Mouse (Mus musculus) A20 (cell line): ENCODE measurements around the gene Rad51.

ENCODE experiments used
- DNase-seq: peaks from one replicate; pipeline ENCODE4 v3.0.0-alpha.2; 2011; ENCODE audit warnings: low read depth, low spot score

Rad51 gene

DNA sequence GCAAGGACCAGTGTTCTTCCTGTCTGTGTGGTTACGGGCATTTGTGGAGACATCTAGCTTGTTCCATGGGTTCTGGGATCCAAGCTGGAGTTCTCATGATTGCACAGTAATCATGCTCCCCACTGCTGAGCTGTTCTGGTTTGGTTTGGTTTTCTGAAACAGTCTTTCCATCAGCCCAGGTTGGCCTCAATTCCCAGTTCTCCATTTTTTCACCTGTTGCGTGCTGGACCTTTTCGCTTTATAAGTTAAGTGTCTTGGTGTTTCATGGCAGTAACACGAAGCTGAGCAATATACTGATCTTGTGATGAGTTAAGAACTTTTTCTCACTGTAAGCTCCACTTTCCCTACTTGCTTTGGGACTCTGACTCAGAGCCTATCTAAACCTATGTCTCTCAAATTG, 51.4 kb downstream of the Rad51 start:
- DNase-seq = no peak

DNA sequence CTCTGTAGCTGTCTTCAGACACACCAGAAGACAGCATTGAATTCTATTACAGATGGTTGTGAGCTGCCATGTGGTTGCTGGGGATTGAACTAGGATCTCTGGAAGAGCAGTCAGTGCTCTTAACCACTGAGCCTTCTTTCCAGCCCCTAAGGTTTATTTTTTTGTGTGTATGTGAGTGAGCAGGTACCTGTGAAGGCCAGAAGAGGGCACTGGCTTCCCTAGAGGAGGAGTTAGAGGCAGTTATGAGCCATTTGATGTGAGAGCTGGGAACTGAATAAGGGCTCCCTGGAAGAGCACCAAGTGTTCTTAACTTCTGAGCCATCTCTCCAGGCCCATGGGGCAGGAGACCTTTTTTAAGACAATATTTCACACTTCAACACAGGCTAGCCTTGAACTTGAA, 52.8 kb downstream of the Rad51 start:
- DNase-seq = peak; percentile 46

DNA sequence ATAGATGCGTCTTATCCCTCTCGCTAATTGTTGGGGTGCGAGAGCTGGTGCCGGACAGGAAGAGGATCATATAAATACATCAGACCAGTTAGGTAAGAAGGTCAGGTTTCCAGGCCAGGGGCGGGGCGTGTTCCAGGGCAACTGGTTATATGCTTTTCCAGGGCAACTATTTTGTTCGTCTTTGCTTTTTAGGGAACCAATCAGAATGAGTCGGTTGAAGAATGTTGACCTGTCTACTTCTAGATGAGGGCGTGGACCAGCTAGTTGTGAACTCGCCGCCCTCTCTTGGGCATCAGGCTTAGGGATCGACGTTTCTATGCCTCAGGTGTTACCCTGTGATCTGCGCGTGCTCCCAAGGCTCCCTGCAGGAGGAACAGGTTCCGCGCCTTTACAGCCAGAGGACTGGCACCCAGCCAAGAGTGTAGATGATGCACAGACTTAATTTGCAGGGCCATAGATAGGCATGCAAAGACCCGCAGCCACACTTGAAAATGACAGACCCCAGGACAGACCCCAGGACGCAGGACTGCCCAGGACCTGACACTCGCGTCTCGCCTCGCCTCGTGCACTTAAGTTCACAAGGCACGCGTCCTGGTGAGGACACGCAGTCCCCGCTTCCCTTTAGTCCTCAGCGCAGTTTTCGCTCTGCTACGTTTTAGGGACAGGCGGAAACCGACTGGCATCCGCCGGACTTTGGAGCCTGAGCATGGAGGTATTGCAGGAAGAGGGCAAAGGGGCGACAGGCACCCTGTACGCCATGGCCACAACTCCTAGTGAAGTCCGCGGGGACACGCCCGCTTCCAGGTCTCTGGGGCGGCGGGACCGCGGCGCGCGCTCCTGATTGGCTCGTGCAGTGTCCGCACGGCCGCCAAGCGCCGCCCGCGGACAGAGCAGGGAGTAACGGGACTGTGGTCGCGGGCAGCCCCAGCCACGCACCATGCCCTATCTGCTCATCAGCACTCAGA, 54.6 kb downstream of the Rad51 start, which contains the start of gene Gchfr:
TSS of gene Gchfr (plus strand) at position 873 of the 965 bp plus-strand sequence.
- DNase-seq = peak; percentile 58

DNA sequence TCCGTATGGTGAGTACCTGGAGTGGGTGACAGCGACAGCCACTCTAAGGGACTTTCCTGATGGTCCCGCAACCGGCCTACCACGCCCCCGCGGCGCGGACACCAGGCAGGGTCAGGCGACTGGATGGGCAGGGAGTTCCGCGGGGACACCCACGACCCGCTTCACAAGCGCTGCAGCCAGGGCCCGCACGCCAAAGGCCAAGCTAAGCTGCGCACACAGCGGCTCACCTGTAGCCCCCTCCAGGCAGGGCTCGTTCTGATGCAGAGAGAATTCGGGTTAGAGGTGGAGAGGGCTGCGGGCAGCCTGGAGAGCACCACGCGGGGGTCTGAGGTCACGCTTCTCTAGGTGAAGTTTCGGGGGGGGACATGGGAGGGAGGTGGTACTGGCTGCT, 55.3 kb downstream of the Rad51 start:
- no peak for DNase-seq

DNA sequence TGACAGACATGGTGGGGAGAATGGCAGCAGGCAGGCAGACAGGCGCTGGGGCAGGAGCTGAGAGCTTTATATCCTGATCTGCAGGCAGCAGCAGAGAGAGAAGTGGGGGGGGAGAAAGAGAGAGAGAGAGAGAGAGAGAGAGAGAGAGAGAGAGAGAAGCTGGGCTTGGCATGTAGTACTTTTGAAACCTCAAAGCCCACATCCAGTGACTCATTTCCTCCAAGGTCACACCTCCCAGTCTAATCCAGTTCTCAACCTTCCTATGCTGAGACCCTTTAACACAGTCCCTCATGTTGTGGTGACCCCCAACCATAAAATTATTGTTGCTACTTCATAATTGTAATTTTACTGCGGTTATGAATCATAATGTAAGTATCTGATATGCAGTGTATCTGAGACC, 57.7 kb downstream of the Rad51 start:
- DNase-seq = no peak

DNA sequence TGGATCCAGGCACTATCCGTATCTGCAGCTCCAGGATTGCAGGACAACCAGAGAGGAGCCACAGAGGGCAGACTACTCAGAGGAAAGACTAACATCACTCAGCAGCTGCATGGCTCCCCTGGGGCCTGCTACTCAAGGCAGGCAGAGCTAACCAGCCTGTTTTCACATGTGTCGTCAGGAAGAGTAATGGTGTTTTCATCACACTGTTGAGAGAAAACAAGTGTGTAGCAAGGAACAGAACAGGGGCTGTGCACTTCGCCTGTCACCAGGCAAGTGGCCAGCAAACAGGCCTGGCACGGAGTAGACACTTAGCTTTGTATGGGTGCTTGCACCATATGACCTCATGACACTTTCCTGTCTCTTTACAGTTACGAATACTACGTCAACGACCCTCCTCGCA, 59.0 kb downstream of the Rad51 start:
- DNase-seq = no peak

DNA sequence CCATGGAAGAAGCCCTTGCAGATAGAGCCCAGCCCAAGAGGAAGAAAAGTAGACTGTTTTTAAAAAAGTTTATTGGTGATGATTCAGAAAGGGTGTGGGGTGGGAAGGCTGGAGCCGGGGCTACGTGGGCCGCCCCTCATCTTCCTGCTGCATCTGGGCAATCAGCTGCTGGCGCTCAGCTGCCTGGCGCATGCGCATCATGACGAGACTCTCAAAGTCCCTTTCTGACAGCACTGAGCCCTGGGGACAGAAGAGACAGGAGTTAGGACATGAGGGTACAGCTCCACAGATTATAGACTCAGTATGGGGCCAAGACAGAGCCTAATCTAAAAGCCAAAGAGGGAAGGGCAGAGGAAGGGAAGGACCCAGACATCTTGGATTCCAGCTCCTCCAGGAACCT, 59.9 kb downstream of the Rad51 start:
- DNase-seq = no peak

DNA sequence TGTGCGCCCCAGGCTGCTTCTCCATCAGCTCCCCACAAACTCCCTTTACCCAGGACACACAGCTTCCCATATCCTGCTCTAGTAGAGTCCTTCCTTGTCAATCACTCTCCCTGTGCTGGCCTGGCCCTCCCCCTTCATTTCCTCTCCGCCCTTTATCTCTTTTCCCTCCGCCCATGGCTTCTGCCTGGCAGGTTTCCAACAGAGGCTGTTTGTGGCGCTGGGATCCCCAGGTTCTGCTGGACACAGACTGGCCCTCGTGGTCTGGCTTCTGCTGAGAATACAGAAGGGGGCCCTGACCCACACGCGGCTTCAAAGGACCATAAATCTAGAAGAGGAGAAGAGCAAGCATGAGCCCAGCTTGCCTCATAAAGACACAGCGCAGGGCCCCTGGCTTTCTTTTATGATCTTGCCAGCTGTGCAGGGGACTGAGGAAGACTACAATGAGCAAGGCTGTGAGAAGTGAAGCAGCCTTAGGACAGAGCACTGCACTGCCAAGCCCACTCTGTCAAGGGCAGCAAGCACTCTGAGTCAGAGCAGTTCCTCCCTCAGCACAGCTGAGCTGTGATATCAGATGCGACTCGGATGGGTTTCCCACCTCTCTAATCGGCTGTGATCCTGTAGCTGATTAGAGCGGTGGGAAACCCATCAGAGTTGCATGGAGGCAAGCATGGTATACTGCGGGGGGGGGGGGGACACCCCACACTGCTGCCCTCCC, 60.4 kb downstream of the Rad51 start:
- DNase-seq = no peak

DNA sequence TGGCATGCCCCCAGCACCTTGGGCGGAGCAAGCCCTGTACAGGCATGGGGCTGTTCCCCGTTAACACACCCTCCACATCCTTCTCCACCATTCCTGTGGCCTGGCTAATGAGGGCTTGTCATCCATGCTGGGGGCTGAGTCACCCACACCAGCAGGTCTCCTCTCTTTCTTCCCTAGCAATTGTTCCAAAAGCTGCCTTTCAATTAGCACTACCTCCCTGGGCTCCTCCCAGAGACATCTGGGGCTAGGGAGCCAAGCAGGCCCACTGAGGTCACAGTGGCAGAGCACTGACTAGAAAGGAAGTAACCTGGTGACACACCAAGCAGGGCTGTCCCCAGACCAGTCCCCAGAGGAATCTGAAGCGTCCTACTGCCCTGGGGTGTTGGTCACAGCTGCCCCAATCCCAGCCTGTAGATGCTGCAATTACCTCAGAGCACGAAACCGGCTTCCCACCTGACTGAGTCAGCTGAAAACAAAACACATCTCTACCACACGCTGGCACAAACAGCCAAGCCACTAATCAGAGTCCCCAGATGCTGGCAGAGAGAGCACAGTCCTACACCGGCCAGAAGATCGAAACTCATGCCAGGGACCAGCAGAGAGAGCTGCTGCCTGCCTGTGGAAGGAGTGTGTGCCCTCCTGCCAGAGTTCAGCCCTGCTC, 61.5 kb downstream of the Rad51 start, which contains the start of gene Gm14137:
TSS of gene Gm14137 (plus strand) at position 519 of the 661 bp plus-strand sequence.
- peak; percentile 76 for DNase-seq

DNA sequence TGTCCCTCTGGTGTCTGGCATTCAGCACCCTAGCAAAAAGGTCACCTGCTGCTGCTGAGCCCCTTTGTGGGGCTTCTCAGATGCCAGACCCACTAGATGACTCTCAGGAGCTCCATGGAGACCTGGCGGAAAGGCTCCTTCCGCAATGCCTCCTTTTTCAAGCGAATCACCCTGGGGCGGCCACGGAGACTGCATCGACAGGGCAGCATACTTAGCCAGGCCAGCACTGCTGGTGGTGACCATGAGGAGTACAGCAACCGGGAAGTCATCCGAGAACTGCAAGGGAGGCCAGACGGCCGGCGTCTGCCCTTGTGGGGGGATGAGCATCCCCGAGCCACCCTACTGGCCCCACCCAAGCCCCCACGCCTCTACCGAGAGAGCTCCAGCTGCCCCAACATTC, 62.3 kb downstream of the Rad51 start:
- no peak for DNase-seq

DNA sequence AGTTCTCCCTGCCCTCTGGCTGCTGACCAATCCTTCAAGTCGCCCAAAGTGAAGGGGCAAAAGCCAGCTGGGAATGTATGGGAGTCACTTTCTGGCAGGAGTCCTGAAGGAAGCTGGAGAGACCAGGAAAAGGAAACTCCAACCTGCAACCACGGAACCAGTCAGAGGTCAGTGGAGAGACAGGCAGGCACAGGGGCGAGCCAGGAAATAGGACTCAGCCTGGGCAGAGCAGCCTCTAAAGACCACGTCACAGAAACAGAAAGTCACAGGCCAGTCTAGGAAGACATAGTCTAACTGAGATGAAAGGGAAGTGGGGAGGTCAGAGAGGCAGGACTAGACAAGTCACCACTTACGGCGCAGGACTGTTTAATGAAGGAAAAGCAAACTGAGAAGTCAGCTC, 63.0 kb downstream of the Rad51 start:
- no peak for DNase-seq

DNA sequence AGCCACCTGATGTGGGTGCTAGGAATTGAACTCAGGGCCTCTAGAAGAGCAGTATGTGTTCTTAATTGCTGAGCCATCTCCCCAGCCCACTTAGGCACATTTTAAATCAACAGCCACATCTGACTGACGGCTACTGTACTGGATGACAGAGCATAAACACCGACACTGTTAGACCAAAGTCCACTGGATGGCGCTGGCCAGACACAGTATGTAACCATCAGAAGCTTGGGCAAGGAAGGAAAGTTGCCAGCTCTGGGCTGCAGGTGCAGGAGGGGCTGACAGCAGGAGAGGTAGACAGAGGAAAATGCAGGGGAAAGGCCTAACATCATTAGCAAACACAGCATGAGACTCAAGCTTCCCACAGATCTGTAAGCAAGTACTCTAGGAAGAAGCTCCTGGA, 64.2 kb downstream of the Rad51 start:
- peak; percentile 39 for DNase-seq

DNA sequence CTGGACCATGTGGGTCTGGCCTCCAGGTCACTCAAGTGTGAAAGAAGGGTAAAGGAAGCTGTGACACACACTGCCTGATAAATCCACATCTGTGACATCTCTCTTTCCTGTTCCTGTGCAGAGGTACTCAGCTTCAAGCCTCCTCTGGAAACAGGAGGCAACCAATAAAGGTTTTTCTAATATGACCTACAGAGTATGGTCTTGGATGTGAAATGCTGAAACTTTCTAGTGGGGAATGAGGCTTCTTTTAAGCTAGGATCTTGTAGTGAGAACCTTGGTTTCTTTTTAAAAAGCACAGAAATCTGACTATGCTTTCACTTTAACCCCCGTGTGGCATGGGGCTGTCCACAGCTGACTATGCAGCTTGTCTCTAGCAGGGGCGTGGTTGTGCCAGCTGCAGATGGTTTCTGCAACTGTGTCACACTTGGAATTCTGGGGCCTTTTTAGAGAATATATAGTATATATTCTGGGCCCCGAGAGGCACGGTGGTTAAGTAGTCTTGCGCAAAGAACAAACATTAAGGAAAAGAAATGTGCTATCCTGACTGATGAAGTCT, 64.9 kb downstream of the Rad51 start:
- DNase-seq = peak; percentile 69

DNA sequence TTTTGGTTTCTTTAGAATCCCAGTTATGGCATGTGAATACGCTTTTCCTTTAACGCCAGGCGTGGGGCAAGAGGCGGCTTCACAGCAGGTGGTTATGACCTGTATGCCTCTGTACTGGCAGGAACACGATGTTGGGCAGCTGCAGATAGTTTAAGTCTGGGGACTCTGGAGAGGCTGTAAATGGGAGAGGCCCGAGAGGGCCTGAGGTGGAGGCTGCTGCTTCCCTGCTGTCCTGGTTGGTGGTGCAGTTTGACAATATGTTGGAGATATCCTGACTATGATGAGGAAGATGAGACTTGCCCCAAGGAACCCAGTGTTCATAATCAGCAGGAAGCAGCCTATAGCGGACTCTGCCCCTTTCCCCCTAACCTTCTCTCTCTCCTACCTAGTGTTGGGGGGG, 70.3 kb downstream of the Rad51 start:
- no peak for DNase-seq

DNA sequence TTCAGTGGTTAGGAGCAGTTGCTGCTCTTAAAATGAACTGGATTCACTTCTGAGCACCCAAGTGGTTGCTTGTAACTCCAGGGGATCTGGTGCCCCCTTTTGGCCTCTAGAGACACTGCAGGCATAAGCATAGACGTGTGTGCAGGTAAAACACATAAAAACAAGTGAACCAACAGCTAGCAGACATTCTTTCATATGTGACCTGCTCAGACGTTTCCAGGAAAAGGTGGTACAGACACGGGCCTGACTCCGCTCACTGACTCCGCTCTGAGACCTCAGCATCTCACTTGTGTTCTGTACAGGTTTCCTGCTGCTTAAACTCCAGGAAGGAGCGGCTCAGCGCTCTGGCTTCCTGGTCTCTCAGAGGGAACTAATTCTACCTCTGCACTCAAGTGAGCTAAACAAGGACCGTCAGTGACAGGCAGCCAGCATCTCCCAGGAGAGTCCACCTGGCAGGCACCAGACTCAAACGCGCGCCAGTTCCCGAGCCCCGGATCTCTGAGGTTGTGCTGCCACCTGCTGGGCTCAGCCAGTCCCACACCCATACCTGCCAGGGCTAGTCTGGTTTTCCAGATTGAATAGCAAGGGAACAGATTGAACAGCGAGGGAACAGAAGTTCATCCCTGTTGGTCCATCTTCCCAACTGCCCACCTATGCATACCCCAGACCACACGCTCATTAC, 76.6 kb downstream of the Rad51 start:
- DNase-seq = peak; percentile 86

DNA sequence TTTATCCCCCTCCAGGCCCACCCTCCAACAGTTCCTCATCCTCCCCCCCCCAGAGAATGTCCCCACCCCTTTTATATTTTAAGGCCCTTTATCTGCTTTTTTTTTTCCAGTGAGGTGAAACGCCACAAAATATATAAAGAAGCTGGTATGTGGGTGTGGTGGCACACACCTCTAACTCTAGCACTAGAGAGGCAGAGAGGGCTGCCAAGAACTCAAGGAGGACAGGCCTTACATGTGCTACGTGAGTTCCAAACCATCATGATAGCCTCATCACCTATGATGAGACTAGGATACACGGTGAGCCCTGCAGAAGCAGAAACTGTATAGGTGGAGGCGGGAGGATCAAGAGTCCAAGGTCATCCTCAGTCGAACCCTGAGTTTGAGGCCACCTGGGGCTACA, 78.4 kb downstream of the Rad51 start:
- no peak for DNase-seq

DNA sequence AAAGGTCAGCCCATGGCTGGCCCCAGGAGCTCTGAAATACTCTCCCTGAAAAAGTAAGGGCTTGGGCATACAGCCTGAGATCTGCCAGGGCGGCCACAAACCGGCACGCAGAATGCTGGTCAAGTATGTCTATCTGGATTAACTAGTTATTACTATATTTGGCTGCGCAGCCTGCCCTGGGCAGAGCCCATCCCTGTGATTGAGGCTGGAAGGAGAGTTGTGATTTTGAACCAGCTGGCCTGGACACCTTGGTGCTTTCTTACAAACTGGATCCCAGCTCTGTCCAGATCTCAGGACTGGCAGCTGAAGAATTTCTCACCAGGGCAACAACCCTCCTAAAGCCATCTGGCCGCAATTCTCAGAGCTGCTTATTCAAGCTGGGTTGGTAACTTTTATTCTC, 81.5 kb downstream of the Rad51 start:
- no peak for DNase-seq

DNA sequence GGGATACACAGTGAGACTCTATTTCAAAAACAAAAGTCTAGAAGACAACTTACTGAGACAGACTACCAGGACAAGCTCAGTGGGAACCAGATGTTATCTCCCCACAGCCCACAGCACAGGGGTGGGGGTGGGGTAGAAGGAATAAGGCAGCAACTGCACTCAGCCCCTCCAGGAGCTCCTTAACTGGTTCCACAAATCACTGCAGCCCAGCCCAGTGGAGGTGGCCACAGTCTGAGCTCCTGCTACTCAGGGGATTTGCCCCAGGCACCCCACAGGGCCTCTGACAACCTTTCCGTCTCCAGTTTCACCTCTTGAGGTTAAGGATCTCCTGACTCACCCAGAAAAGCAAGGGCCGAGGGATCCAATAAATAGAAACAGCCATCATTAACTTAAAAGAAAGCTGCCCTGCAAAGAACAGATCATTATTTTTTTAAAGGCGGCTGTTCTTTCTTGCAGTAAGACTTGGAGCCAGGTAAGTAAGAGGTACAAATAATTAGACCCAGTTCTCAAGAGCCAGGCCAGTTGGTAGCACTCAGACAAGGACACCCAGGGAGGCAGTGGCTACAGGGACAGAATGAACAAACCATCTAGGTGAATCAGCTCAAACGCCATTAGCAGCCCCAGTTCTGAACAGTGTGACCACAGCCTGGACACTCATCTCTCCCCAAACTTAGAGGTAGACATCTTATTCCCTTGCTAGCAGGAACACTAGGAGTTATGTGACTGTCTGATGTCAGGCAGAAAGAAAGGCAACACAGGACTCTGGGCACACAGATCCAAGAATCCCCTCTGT, 83.9 kb downstream of the Rad51 start:
- no peak for DNase-seq
